Mouse (Mus musculus) kidney, adult 2 months (tissue): ENCODE results near the gene Zfp799.

Experiments used
- CTCF ChIP-seq: fragments of 200-500 bp; conservative IDR thresholded peaks from 2 replicates; pipeline ENCODE4 v1.5.1; 2011; ENCODE audit warnings: low read depth, mild to moderate bottlenecking, control low read depth, low read length, moderate library complexity, mixed read lengths; ENCODE audit not compliant: insufficient read depth, insufficient read length
- POLR2A ChIP-seq: fragments of 200-500 bp; IDR thresholded peaks from one replicate; pipeline ENCODE4 v1.6.1; 2011; ENCODE audit warnings: low read depth, low read length, control low read depth

DNA sequence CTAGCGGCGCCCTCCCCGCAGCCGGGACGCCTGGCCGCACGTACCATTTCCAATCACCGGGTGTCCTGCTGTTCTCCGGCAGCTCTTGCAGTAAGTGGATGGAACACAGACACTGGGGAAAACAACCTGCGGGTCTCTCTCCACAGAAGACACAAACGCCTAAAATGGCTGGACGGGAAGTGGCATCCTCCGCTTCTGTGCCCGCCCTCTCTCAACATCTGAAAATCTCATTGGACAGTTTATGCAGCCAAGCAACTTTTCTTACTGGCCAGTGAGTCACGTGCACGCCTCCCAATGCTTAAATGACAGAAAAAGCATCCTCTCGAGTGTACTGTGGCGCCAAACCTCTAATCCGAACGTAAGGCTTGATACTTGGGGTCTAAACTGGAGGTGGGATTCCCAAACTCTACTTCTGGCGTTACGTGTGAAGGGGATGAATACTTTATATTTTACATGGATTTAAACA, 41.9 kb downstream of the Zfp799 start, which contains the start of gene Zfp871:
- TF ChIP-seq CTCF (no peak), POLR2A (peak; percentile 38)
